Mouse (Mus musculus) spleen, postnatal 36 days (tissue): ENCODE results near the gene Slc35e2.
"Not testable (repeated sequence)": the region's sequence is repeated elsewhere in the genome, so short reads cannot be mapped to it uniquely, and the experiment has no call there.

Experiments
- DNase-seq, 2 experiments: peaks; one replicate each; pipeline ENCODE4 v3.0.0; 2022; ENCODE audit warnings: low spot score in 2 of 2, mixed read lengths in 1 of 2

The Slc35e2 gene

GRCm38 (mm10) chr4:155669598-155670075 is 68.4 kb downstream of the Slc35e2 start:
- DNase-seq: no peak

GRCm38 (mm10) chr4:155670236-155670635 is 69.0 kb downstream of the Slc35e2 start:
- not testable (repeated sequence) for DNase-seq

GRCm38 (mm10) chr4:155672082-155672481 is 70.9 kb downstream of the Slc35e2 start:
- no peak for DNase-seq
